Mouse (Mus musculus) mesoderm, embryonic 11.5 days (tissue): ENCODE measurements around the gene Cnga1.

Experiments used
- DNase-seq: peaks from one replicate; pipeline ENCODE4 v3.0.0-alpha.2; 2012; ENCODE audit warnings: low read depth, low spot score

The Cnga1 gene

GRCm38 (mm10) chr5:72644175-72644574 is at the start of gene Cnga1:
Gene Cnga1 (minus strand): TSS chr5:72644275.
- no peak for DNase-seq

GRCm38 (mm10) chr5:72690516-72690915 is 46.4 kb upstream of the Cnga1 start:
- no peak for DNase-seq

DNA sequence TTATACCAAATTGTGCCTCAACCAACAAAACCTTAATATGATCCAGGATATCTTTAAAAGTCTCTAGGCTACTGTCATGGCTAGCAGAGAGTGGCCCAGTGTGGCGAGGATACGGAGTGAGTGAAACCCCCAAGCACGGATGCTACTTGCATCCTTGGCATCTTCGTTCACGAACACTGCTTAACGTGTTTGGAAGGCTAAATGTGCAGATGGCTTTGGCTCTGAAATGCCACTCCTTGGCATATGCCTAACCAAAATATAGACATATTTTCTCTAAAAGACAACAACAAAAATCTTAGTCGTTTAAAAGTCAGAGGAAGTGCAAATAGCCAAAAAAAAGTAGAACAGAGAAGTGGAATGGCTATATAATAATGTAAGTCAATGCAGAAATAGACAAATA is 45.5 kb upstream of the Cnga1 start:
- DNase-seq: no peak

DNA sequence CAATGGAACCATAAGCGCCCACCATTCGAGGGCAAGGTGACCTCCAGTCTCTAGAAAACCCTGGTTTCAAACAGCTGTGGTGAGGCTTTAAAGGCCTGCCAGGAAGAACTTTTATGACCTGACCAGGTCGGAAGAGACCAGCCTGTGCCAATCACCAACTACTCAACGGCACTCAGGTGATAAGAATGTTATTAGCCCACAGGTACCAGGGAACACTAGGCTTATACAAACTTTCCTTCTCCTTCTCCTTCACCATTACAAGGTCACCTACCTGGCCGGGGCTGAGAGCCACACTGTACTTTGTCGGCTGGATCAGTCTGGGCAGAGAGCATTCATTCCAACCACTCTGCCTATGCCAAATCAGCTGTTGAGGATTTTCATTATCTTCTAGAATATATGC is 37.4 kb upstream of the Cnga1 start:
- DNase-seq: no peak

GRCm38 (mm10) chr5:72674994-72675542 is 31.0 kb upstream of the Cnga1 start:
- DNase-seq: no peak

- no peak for DNase-seq
These were observed 27.1 kb upstream of the Cnga1 start for GRCm38 (mm10) chr5:72671017-72671699.

DNA sequence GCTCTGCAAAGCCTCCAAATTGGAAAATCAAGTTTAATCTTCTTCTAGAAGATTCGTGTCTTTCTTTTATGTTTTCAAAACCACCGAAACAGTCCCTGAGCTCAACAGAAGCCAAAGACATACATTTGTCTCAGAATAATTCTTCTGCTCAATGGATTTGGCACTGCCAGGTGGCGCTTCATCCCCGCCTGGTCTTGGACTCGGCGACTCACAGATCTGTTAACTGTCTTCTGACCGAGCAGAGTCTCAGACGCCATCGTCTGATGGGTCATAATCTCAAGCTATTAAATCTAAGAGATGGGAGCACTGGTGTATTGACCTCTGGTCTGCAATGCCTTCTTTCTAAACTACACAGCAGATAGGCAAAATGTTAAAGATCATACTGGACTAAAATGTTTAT is 24.3 kb upstream of the Cnga1 start:
- no peak for DNase-seq

DNA sequence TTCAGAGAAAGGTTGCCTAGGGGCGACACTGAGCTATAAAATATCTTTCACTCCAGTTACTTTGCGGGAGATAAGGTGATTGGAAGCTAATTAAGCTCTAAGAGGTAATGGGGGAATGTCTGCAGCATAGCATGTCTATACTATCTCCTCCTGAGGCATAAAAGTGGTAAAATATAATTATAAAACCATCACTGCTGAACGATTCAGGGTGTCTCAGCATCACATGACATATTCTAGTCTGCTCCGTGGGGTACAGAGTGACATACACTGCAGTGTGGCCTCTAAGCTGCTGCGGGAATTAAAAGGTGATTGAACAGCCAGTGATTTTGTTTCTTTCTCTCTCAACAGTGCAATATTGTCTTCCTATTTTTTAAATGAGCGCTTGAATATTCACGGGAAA is 22.4 kb upstream of the Cnga1 start:
- DNase-seq: no peak

- DNase-seq: peak; percentile 63
These were observed 21.2 kb upstream of the Cnga1 start for GRCm38 (mm10) chr5:72665281-72665680.

DNA sequence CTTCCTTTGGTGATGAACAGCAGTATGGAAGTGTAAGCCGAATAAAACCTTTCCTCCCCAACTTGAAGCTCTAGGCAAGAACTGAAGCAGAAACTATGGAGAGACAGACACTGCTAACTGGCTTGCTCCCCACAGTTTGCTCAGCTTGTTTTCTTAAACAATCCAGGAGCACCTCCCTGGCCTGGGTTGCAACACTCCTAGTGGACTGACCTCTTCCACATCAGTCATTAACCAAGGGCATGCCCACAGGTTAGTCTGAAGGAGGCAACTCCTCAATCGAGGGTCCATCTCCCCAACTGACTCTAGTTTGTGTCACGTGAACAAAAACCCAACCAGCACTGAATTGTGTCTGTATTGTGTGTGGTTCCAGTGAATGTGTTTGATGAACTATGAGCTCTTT is 20.8 kb upstream of the Cnga1 start:
- DNase-seq: no peak

GRCm38 (mm10) chr5:72664126-72664525 is 20.1 kb upstream of the Cnga1 start:
- no peak for DNase-seq

- DNase-seq: no peak
These were observed 17.1 kb upstream of the Cnga1 start for GRCm38 (mm10) chr5:72661051-72661781.

- no peak for DNase-seq
These were observed 14.3 kb upstream of the Cnga1 start for GRCm38 (mm10) chr5:72658375-72658774.

GRCm38 (mm10) chr5:72656270-72656791 is 12.3 kb upstream of the Cnga1 start:
- peak; percentile 13 for DNase-seq

- DNase-seq: peak; percentile 49
These were observed 9.1 kb upstream of the Cnga1 start for GRCm38 (mm10) chr5:72653068-72653674.

GRCm38 (mm10) chr5:72648987-72649735 is 5.1 kb upstream of the Cnga1 start:
- no peak for DNase-seq

- peak; percentile 13 for DNase-seq
These were observed 4.0 kb upstream of the Cnga1 start for GRCm38 (mm10) chr5:72647958-72648595.

DNA sequence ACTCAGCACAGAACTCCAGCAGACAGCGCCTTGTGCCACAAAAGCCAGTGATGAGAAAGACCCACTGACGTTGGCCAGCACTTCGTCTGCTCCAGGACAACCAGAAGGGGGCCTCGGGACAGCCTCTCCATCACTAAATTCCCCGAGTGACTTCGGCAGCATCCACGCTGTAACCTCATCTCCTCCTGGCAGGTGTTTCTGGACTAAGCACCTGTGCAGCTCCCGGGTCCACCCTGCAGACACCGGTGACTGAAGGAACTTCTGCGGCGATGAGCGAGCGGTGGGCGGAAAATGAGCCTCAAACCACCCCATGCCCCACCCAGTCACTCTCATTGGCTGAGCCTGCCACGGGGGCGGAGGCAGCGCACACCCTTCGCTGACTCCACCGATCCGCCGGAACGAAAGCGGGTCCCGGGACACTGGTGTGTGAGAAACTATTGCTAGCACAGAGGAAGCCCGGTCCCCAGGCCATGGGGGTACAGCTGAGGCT is 3.4 kb upstream of the Cnga1 start, which contains the start of gene Nipal1:
Gene Nipal1 (plus strand): TSS at position 378 of the 490 bp plus-strand sequence.
- peak; percentile 72 for DNase-seq

DNA sequence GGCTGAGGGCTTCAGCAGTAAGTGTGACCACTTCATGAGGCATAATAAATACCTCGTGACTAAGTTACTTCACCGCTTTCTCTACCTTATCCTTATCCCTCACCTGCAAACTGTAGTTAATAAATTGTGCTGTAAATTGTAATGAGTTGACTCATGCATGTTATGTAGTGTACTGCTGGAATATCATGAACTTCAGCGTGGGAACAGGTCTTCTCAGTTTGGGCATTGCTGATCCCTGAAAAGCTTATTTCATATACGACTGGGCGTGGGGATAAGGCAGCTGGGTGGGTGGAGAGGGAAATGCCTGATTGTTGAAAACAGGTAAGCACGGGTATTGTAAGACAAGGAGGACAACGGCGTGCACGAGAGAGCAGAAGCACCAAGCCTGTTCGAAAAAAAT is 2.9 kb upstream of the Cnga1 start:
- no peak for DNase-seq

- peak; percentile 18 for DNase-seq
These were observed 2.1 kb upstream of the Cnga1 start for GRCm38 (mm10) chr5:72646131-72646530.

- DNase-seq: no peak
These were observed 420 bp downstream of the Cnga1 start for GRCm38 (mm10) chr5:72643655-72644054.
